Mouse (Mus musculus): ENCODE results near the gene Chrnb1.

- TF ChIP-seq CTCF (IDR thresholded peaks at IDR 0.05; ENCODE audit: low read depth) = no peak
- no peak for TF ChIP-seq EP300 (IDR thresholded peaks at IDR 0.05; ENCODE audit: low read depth)
Observed at GRCm38 (mm10) chr11:69787306-69787705, 8.4 kb downstream of the Chrnb1 start.

Data from heart, postnatal 0 days (tissue).